12 mouse cellular contexts compared by ENCODE assay signal in genomic region chr6:83327591-83328190, GRCm38 (mm10). TPM values are rescaled to one million over a fixed set of nuclear protein-coding genes. Genes with fewer than 3 reads are reported as not detected.
DNase-seq lines count a peak whose midpoint lies in the region; ATAC-seq and TF ChIP-seq lines count a peak whose summit lies in the region.
"Had no signal": no experiment of that assay in that cellular context is flagged by ENCODE, and none has a peak within 500 bp of the region (broad histone marks: within the 10 kb centered on the region; RNA-seq: fewer than 3 reads in every experiment).

No protein-coding gene starts in this region.

- WGBS in forebrain, embryonic 10.5 days, result 91% methylated on average over 3 of the region's 3 CpGs
- WGBS in forebrain, embryonic 15.5 days, result 91% methylated on average over 3 of the region's 3 CpGs
- WGBS in limb, embryonic 13.5 days, result 89% methylated on average over 3 of the region's 3 CpGs
- WGBS in limb, embryonic 10.5 days, result 90% methylated on average over 3 of the region's 3 CpGs
- 83% methylated on average over 3 of the region's 3 CpGs for WGBS in liver, embryonic 15.5 days (ENCODE audit: insufficient replicate concordance)
- WGBS in heart, embryonic 12.5 days, result 93% methylated on average over 3 of the region's 3 CpGs

- DNase-seq in forebrain, embryonic 10.5 days (ENCODE audit: extremely low spot score, low spot score), result no peak
- no peak for DNase-seq in limb, embryonic 10.5 days (ENCODE audit: low spot score)
- peak; percentile 48 for DNase-seq in MEL (ENCODE audit: low read depth, low spot score)
- DNase-seq: adrenal gland, adult 8-10 months; cerebellum, adult 8-10 months; heart, adult 11 months had no signal

- H3K9me3 ChIP-seq in forebrain, embryonic 10.5 days, result no peaks in the 10 kb centered on the region
- H3K9me3 ChIP-seq in forebrain, embryonic 15.5 days, result no peaks in the 10 kb centered on the region
- no peaks in the 10 kb centered on the region for H3K9me3 ChIP-seq in limb, embryonic 13.5 days
- H3K9me3 ChIP-seq in limb, embryonic 10.5 days (replicated peaks), result no peaks in the 10 kb centered on the region
- H3K9me3 ChIP-seq in MEL (replicated peaks; ENCODE audit: insufficient read depth, low read length), result no peaks in the 10 kb centered on the region
- H3K9me3 ChIP-seq in liver, embryonic 15.5 days (replicated peaks), result no peaks in the 10 kb centered on the region
- H3K9me3 ChIP-seq in heart, embryonic 12.5 days (replicated peaks), result no peaks in the 10 kb centered on the region
- H3K9me3 ChIP-seq: embryonic facial prominence, embryonic 15.5 days had no signal

- H3K36me3 ChIP-seq in forebrain, embryonic 10.5 days (replicated peaks), result peaks cover 40% of the 10 kb centered on the region
- peaks cover 33% of the 10 kb centered on the region for H3K36me3 ChIP-seq in forebrain, embryonic 15.5 days
- H3K36me3 ChIP-seq in limb, embryonic 13.5 days, result peaks cover 32% of the 10 kb centered on the region
- H3K36me3 ChIP-seq in limb, embryonic 10.5 days, result peaks cover 46% of the 10 kb centered on the region
- peaks cover 27 to 34% of the 10 kb centered on the region in 2 experiments for H3K36me3 ChIP-seq in MEL (ENCODE audit: control insufficient read depth in 1 of 2, insufficient read depth in 2 of 2, low read length in 2 of 2)
- peaks cover 53% of the 10 kb centered on the region for H3K36me3 ChIP-seq in liver, embryonic 15.5 days (replicated peaks)
- H3K36me3 ChIP-seq in heart, embryonic 12.5 days, result peaks cover 30% of the 10 kb centered on the region

- H3K4me1 ChIP-seq in forebrain, embryonic 10.5 days, result peaks cover 19% of the 10 kb centered on the region
- peaks cover 20% of the 10 kb centered on the region for H3K4me1 ChIP-seq in forebrain, embryonic 15.5 days
- peaks cover 12% of the 10 kb centered on the region for H3K4me1 ChIP-seq in limb, embryonic 13.5 days
- H3K4me1 ChIP-seq in limb, embryonic 10.5 days, result peaks cover 18% of the 10 kb centered on the region
- H3K4me1 ChIP-seq in MEL (ENCODE audit: control insufficient read depth in 1 of 2, insufficient read depth in 2 of 2, low read length in 2 of 2), result peaks cover 9 to 13% of the 10 kb centered on the region in 2 experiments
- H3K4me1 ChIP-seq in liver, embryonic 15.5 days (replicated peaks), result peaks cover 34% of the 10 kb centered on the region
- H3K4me1 ChIP-seq in heart, embryonic 12.5 days (replicated peaks), result peaks cover 14% of the 10 kb centered on the region

- no peak overlapping the region for H3K9ac ChIP-seq in forebrain, embryonic 15.5 days (replicated peaks)
- no peak overlapping the region for H3K9ac ChIP-seq in limb, embryonic 13.5 days
- no peak overlapping the region for H3K9ac ChIP-seq in MEL (ENCODE audit: control insufficient read depth, low read depth, low read length, poor library complexity, severe bottlenecking)
- H3K9ac ChIP-seq in liver, embryonic 15.5 days, result peak overlapping the region; percentile 95; the same call in 1 of the 2 replicates
- H3K9ac ChIP-seq in heart, embryonic 12.5 days, result no peak overlapping the region

- no peak overlapping the region for H3K4me2 ChIP-seq in forebrain, embryonic 15.5 days (replicated peaks)
- peak overlapping the region; percentile 74; the same call in 1 of the 2 replicates for H3K4me2 ChIP-seq in limb, embryonic 13.5 days (replicated peaks)
- peak overlapping the region; percentile 75 for H3K4me2 ChIP-seq in liver, embryonic 15.5 days
- H3K4me2 ChIP-seq in heart, embryonic 12.5 days, result no peak overlapping the region

- no peaks in the 10 kb centered on the region for H3K27me3 ChIP-seq in forebrain, embryonic 10.5 days (ENCODE audit: poor library complexity, severe bottlenecking)
- no peaks in the 10 kb centered on the region for H3K27me3 ChIP-seq in forebrain, embryonic 15.5 days
- no peaks in the 10 kb centered on the region for H3K27me3 ChIP-seq in limb, embryonic 13.5 days
- H3K27me3 ChIP-seq in limb, embryonic 10.5 days (ENCODE audit: low read depth, poor library complexity, severe bottlenecking), result no peaks in the 10 kb centered on the region
- no peaks in the 10 kb centered on the region for H3K27me3 ChIP-seq in MEL (ENCODE audit: control insufficient read depth in 1 of 2, insufficient read depth in 2 of 2, low read length in 2 of 2)
- no peaks in the 10 kb centered on the region for H3K27me3 ChIP-seq in liver, embryonic 15.5 days
- H3K27me3 ChIP-seq in heart, embryonic 12.5 days (replicated peaks), result no peaks in the 10 kb centered on the region
- H3K27me3 ChIP-seq: embryonic facial prominence, embryonic 15.5 days had no signal

- no peak for TF ChIP-seq EP300 in MEL (IDR thresholded peaks at IDR 0.05; ENCODE audit: low read depth in 1 of 2, low read length in 2 of 2)

- peaks cover 34% of the 10 kb centered on the region for H3K79me2 ChIP-seq in MEL (ENCODE audit: control insufficient read depth, insufficient read depth, low read length, poor library complexity)

- no peak for ATAC-seq in forebrain, embryonic 15.5 days (replicated peaks)
- no peak for ATAC-seq in limb, embryonic 13.5 days (ENCODE audit: low FRiP score, low read depth)
- ATAC-seq in liver, embryonic 15.5 days (ENCODE audit: insufficient read depth), result no peak
- no peak for ATAC-seq in frontal cortex, adult (ENCODE audit: low TSS enrichment)
- no peak for ATAC-seq in heart, embryonic 12.5 days (ENCODE audit: insufficient number of reproducible peaks, low FRiP score)

- peak in 2 of 3 experiments; percentile 8 to 24; a peak in 3 of 6 replicates for TF ChIP-seq CTCF in MEL (IDR thresholded peaks at IDR 0.05 in 2 of 3, conservative IDR thresholded peaks at IDR 0.05 in 1 of 3; ENCODE audit: control insufficient read depth in 1 of 3, insufficient read depth in 1 of 3, low read depth in 2 of 3, low read length in 3 of 3, poor library complexity in 1 of 3, severe bottlenecking in 1 of 3)

- no peak; the same call in 1 of the 2 replicates for TF ChIP-seq RAD21 in MEL (IDR thresholded peaks at IDR 0.05; ENCODE audit: low read depth, low read length)

- H3K27ac ChIP-seq in forebrain, embryonic 10.5 days, result no peak overlapping the region
- H3K27ac ChIP-seq in forebrain, embryonic 15.5 days (replicated peaks), result no peak overlapping the region
- H3K27ac ChIP-seq in limb, embryonic 13.5 days, result no peak overlapping the region
- no peak overlapping the region for H3K27ac ChIP-seq in limb, embryonic 10.5 days
- no peak overlapping the region for H3K27ac ChIP-seq in MEL (ENCODE audit: control insufficient read depth, low read depth, low read length)
- H3K27ac ChIP-seq in liver, embryonic 15.5 days (replicated peaks), result no peak overlapping the region
- no peak overlapping the region for H3K27ac ChIP-seq in heart, embryonic 12.5 days (ENCODE audit: poor library complexity, severe bottlenecking)
- H3K27ac ChIP-seq: embryonic facial prominence, embryonic 15.5 days had no signal

- H3K4me3 ChIP-seq in forebrain, embryonic 10.5 days, result peak overlapping the region; percentile 95; the same call in 1 of the 2 replicates
- no peak overlapping the region for H3K4me3 ChIP-seq in forebrain, embryonic 15.5 days
- H3K4me3 ChIP-seq in limb, embryonic 13.5 days, result no peak overlapping the region
- no peak overlapping the region for H3K4me3 ChIP-seq in limb, embryonic 10.5 days
- H3K4me3 ChIP-seq in MEL (ENCODE audit: control insufficient read depth in 1 of 2, insufficient read depth in 1 of 2, low read depth in 2 of 2, low read length in 2 of 2), result peak overlapping the region in 1 of 2 experiments; percentile 63; a peak in 3 of 4 replicates
- H3K4me3 ChIP-seq in liver, embryonic 15.5 days (replicated peaks), result peak overlapping the region; percentile 91
- H3K4me3 ChIP-seq in heart, embryonic 12.5 days, result no peak overlapping the region

- no peak for TF ChIP-seq POLR2A in MEL (IDR thresholded peaks at IDR 0.05; ENCODE audit: control insufficient read depth in 1 of 2, insufficient read depth in 1 of 2, low read depth in 1 of 2, low read length in 2 of 2, poor library complexity in 1 of 2)

RNA-seq across cellular contexts. Expression of gene Mob1a, which starts 1.9 kb away (rescaled TPM):
- polyA plus RNA-seq in forebrain, embryonic 10.5 days (2016; fragmentation: Nextera tagmentation; extraction: Ambion mirVana), result 55.2 and 59.3 TPM in 2 replicates
- polyA plus RNA-seq in forebrain, embryonic 15.5 days (2015; fragmentation: Nextera tagmentation; extraction: Ambion mirVana), result 32.4 and 32.8 TPM in 2 replicates
- 59.0 and 65.9 TPM in 2 replicates for polyA plus RNA-seq in limb, embryonic 13.5 days (2015; fragmentation: Nextera tagmentation; extraction: Ambion mirVana)
- 54.1 and 63.3 TPM in 2 replicates for polyA plus RNA-seq in limb, embryonic 10.5 days (2016; fragmentation: Nextera tagmentation; extraction: Ambion mirVana)
- total RNA-seq in MEL (2012; rRNA removed), result 71.2 and 74.7 TPM in 2 replicates
- 100 to 1,000 TPM in 1 of 2 experiments, 10 to 100 TPM in 1; 57.0 to 120 TPM for polyA plus RNA-seq in MEL (2012; ENCODE audit: insufficient read depth in 1 of 2, insufficient read length in 2 of 2, low read depth in 1 of 2, low replicate concordance in 2 of 2, missing spikeins in 1 of 2)
- polyA plus RNA-seq in liver, embryonic 15.5 days (2015; fragmentation: Nextera tagmentation; extraction: Ambion mirVana), result 34.9 and 35.9 TPM in 2 replicates
- polyA plus RNA-seq in heart, embryonic 12.5 days (2016; fragmentation: Nextera tagmentation; extraction: Ambion mirVana), result 42.6 and 43.3 TPM in 2 replicates

RNA-seq across cellular contexts. Expression of gene Mthfd2, which starts 2.0 kb away (rescaled TPM):
- 64.5 and 65.7 TPM in 2 replicates for polyA plus RNA-seq in forebrain, embryonic 10.5 days (2016; fragmentation: Nextera tagmentation; extraction: Ambion mirVana)
- 25.4 and 25.6 TPM in 2 replicates for polyA plus RNA-seq in forebrain, embryonic 15.5 days (2015; fragmentation: Nextera tagmentation; extraction: Ambion mirVana)
- 40.5 and 40.8 TPM in 2 replicates for polyA plus RNA-seq in limb, embryonic 13.5 days (2015; fragmentation: Nextera tagmentation; extraction: Ambion mirVana)
- polyA plus RNA-seq in limb, embryonic 10.5 days (2016; fragmentation: Nextera tagmentation; extraction: Ambion mirVana), result 64.9 and 94.0 TPM in 2 replicates
- total RNA-seq in MEL (2012; rRNA removed), result 80.5 and 155 TPM in 2 replicates
- 100 to 1,000 TPM; 219 to 558 TPM for polyA plus RNA-seq in MEL (2012; ENCODE audit: insufficient read depth in 1 of 2, insufficient read length in 2 of 2, low read depth in 1 of 2, low replicate concordance in 2 of 2, missing spikeins in 1 of 2)
- 61.6 and 67.8 TPM in 2 replicates for polyA plus RNA-seq in liver, embryonic 15.5 days (2015; fragmentation: Nextera tagmentation; extraction: Ambion mirVana)
- 38.9 TPM in 2 replicates for polyA plus RNA-seq in heart, embryonic 12.5 days (2016; fragmentation: Nextera tagmentation; extraction: Ambion mirVana)

RNA-seq across cellular contexts. Expression of gene Bola3, which starts 21.3 kb away (rescaled TPM):
- polyA plus RNA-seq in forebrain, embryonic 10.5 days (2016; fragmentation: Nextera tagmentation; extraction: Ambion mirVana), result 168 and 172 TPM in 2 replicates
- 58.8 and 59.7 TPM in 2 replicates for polyA plus RNA-seq in forebrain, embryonic 15.5 days (2015; fragmentation: Nextera tagmentation; extraction: Ambion mirVana)
- 117 and 128 TPM in 2 replicates for polyA plus RNA-seq in limb, embryonic 13.5 days (2015; fragmentation: Nextera tagmentation; extraction: Ambion mirVana)
- 162 and 171 TPM in 2 replicates for polyA plus RNA-seq in limb, embryonic 10.5 days (2016; fragmentation: Nextera tagmentation; extraction: Ambion mirVana)
- total RNA-seq in MEL (2012; rRNA removed), result 48.3 and 55.2 TPM in 2 replicates
- 100 to 1,000 TPM in 1 of 2 experiments, not detected in 1; 211 TPM for polyA plus RNA-seq in MEL (2012; ENCODE audit: insufficient read depth in 1 of 2, insufficient read length in 2 of 2, low read depth in 1 of 2, low replicate concordance in 2 of 2, missing spikeins in 1 of 2)
- 204 and 248 TPM in 2 replicates for polyA plus RNA-seq in liver, embryonic 15.5 days (2015; fragmentation: Nextera tagmentation; extraction: Ambion mirVana)
- polyA plus RNA-seq in heart, embryonic 12.5 days (2016; fragmentation: Nextera tagmentation; extraction: Ambion mirVana), result 262 and 274 TPM in 2 replicates

Comparison
In these comparisons a context has a peak if more than half of its experiments do, and no peak if none do; other contexts are left out.
1. H3K4me3 ChIP-seq: peak in forebrain, embryonic 10.5 days (single experiment) and liver, embryonic 15.5 days (single experiment); none in forebrain, embryonic 15.5 days (single experiment), limb, embryonic 13.5 days (single experiment), limb, embryonic 10.5 days (single experiment) and heart, embryonic 12.5 days (single experiment).
2. H3K4me2 ChIP-seq: peak in limb, embryonic 13.5 days (single experiment) and liver, embryonic 15.5 days (single experiment); none in forebrain, embryonic 15.5 days (single experiment) and heart, embryonic 12.5 days (single experiment).